Comparison of ENCODE assay signal across 19 mouse cellular contexts in the genomic region with DNA sequence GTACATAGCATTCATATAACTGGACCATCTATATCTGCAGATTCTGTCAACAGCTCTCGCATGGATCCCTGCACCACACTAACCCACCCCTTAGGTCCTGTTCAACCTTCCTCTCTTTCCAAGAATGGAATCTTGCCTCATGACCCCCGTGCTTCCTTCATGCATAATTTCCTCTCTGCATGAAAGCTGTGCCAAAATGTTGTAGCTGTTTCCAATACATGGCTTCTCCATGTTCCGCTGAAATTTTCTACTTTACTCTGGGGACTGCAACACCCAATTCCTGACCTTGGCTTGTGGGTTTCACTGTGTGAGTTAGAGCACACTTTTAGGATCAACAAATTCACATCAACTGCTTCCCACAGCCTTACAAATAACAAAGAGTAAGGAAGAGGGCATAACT.
DNase-seq lines count a peak whose midpoint lies in the region; ATAC-seq and TF ChIP-seq lines count a peak whose summit lies in the region.
"Had no signal": no experiment of that assay in that cellular context is flagged by ENCODE, and none has a peak within 500 bp of the region (broad histone marks: within the 10 kb centered on the region; RNA-seq: fewer than 3 reads in every experiment).

No protein-coding gene starts in this region.

- H3K9ac ChIP-seq in heart, adult 2 months (ENCODE audit: low read depth, low read length), result no peak overlapping the region
- H3K9ac ChIP-seq in heart, postnatal 0 days (replicated peaks; ENCODE audit: low read depth, low read length), result no peak overlapping the region
- H3K9ac ChIP-seq: forebrain, embryonic 12.5 days; limb, embryonic 15.5 days; liver, embryonic 15.5 days; neural tube, embryonic 15.5 days; stomach, embryonic 15.5 days had no signal

- peak; percentile 27; the same call in 1 of the 2 replicates for ATAC-seq in heart, postnatal 0 days (ENCODE audit: insufficient read depth, low read depth)
- ATAC-seq: midbrain, embryonic 16.5 days had no signal

- H3K36me3 ChIP-seq in heart, adult 2 months (ENCODE audit: control insufficient read depth, insufficient read depth, low read length), result peaks cover 11% of the 10 kb centered on the region
- H3K36me3 ChIP-seq in heart, embryonic 10.5 days, result no peaks in the 10 kb centered on the region
- H3K36me3 ChIP-seq in heart, postnatal 0 days (replicated peaks; ENCODE audit: control insufficient read depth, insufficient read depth, low read length), result no peaks in the 10 kb centered on the region
- H3K36me3 ChIP-seq: forebrain, embryonic 12.5 days; limb, embryonic 15.5 days; liver, embryonic 15.5 days; neural tube, embryonic 15.5 days; stomach, embryonic 15.5 days had no signal

- TF ChIP-seq POLR2A in heart, adult 2 months (IDR thresholded peaks at IDR 0.05; ENCODE audit: insufficient read depth, low read depth, low read length), result no peak
- TF ChIP-seq POLR2A in embryonic fibroblast, embryonic 13.5 days (IDR thresholded peaks at IDR 0.05; ENCODE audit: low read depth, low read length), result no peak

- no peaks in the 10 kb centered on the region for H3K79me2 ChIP-seq in heart, adult 2 months (replicated peaks; ENCODE audit: control insufficient read depth, insufficient read depth, low read length)

- H3K4me2 ChIP-seq in heart, postnatal 0 days (ENCODE audit: low read depth, low read length), result no peak overlapping the region
- H3K4me2 ChIP-seq: forebrain, embryonic 12.5 days; limb, embryonic 15.5 days; liver, embryonic 15.5 days; neural tube, embryonic 15.5 days; stomach, embryonic 15.5 days had no signal

- H3K9me3 ChIP-seq in heart, embryonic 10.5 days, result no peaks in the 10 kb centered on the region
- no peaks in the 10 kb centered on the region for H3K9me3 ChIP-seq in heart, postnatal 0 days (replicated peaks; ENCODE audit: control insufficient read depth, low read length)
- H3K9me3 ChIP-seq: forebrain, embryonic 12.5 days; limb, embryonic 15.5 days; liver, embryonic 15.5 days; neural tube, embryonic 15.5 days; stomach, embryonic 15.5 days had no signal

- 39% methylated on average over 3 of the region's 3 CpGs for WGBS in heart, adult 2 months
- 83% methylated on average over 3 of the region's 3 CpGs for WGBS in heart, embryonic 10.5 days
- WGBS in heart, postnatal 0 days, result 51% methylated on average over 3 of the region's 3 CpGs

- no peaks in the 10 kb centered on the region for H3K27me3 ChIP-seq in heart, adult 2 months (ENCODE audit: control insufficient read depth, insufficient read depth, low read length)
- no peaks in the 10 kb centered on the region for H3K27me3 ChIP-seq in heart, embryonic 10.5 days (ENCODE audit: insufficient read depth, poor library complexity, severe bottlenecking)
- H3K27me3 ChIP-seq in heart, postnatal 0 days (ENCODE audit: control insufficient read depth, insufficient read depth, low read length), result no peaks in the 10 kb centered on the region
- H3K27me3 ChIP-seq: forebrain, embryonic 12.5 days; limb, embryonic 15.5 days; liver, embryonic 15.5 days; neural tube, embryonic 15.5 days; stomach, embryonic 15.5 days had no signal

- intact Hi-C loops in heart, adult 2 months (cut with DNase I), result no loop called here

- peaks cover 4% of the 10 kb centered on the region for H3K4me1 ChIP-seq in heart, adult 2 months (ENCODE audit: control insufficient read depth, insufficient read depth, low read length)
- no peaks in the 10 kb centered on the region for H3K4me1 ChIP-seq in heart, embryonic 10.5 days
- H3K4me1 ChIP-seq in embryonic fibroblast, embryonic 13.5 days (ENCODE audit: control insufficient read depth, insufficient read depth, low read length), result no peaks in the 10 kb centered on the region
- H3K4me1 ChIP-seq in heart, postnatal 0 days (ENCODE audit: control insufficient read depth, insufficient read depth), result no peaks in the 10 kb centered on the region
- H3K4me1 ChIP-seq: liver, embryonic 15.5 days; neural tube, embryonic 15.5 days had no signal

- peak overlapping the region; percentile 42 for H3K27ac ChIP-seq in heart, adult 2 months
- no peak overlapping the region for H3K27ac ChIP-seq in heart, embryonic 10.5 days
- peak overlapping the region; percentile 40 for H3K27ac ChIP-seq in embryonic fibroblast, embryonic 13.5 days (ENCODE audit: insufficient read depth, low read length)
- peak overlapping the region; percentile 16; the same call in 1 of the 2 replicates for H3K27ac ChIP-seq in heart, postnatal 0 days (ENCODE audit: low read depth)
- H3K27ac ChIP-seq: forebrain, embryonic 12.5 days; limb, embryonic 15.5 days; liver, embryonic 15.5 days; neural tube, embryonic 15.5 days; stomach, embryonic 15.5 days had no signal

- DNase-seq in heart, adult 2 months, result peak in 1 of 2 experiments; percentile 37
- no peak for DNase-seq in heart, embryonic 10.5 days (ENCODE audit: low spot score)
- peak; percentile 40 for DNase-seq in kidney, postnatal 14 days
- DNase-seq in kidney, adult 18-20 months, result no peak
- DNase-seq in heart, postnatal 0 days (ENCODE audit: low spot score), result no peak
- no peak for DNase-seq in frontal cortex, adult 2 months (ENCODE audit: extremely low spot score in 1 of 2, low spot score in 1 of 2)
- DNase-seq in cerebellum, adult 8-10 months, result no peak
- DNase-seq: adrenal gland, postnatal 14 days; cerebellum, adult 11 months; cerebellum, postnatal 14 days; lung, postnatal 10 days; right cerebral cortex, postnatal 25 days had no signal

- no peak for TF ChIP-seq CTCF in heart, adult 2 months (IDR thresholded peaks at IDR 0.05)
- no peak for TF ChIP-seq CTCF in embryonic fibroblast, embryonic 13.5 days (IDR thresholded peaks at IDR 0.05; ENCODE audit: borderline replicate concordance, insufficient read depth, low read length)
- TF ChIP-seq CTCF in heart, postnatal 0 days (IDR thresholded peaks at IDR 0.05; ENCODE audit: low read depth), result no peak

- TF ChIP-seq EP300 in heart, adult 2 months (IDR thresholded peaks at IDR 0.05; ENCODE audit: insufficient read depth, low read depth, low read length), result no peak
- TF ChIP-seq EP300 in heart, postnatal 0 days (IDR thresholded peaks at IDR 0.05; ENCODE audit: low read depth), result no peak

- H3K4me3 ChIP-seq in heart, adult 2 months, result no peak overlapping the region
- no peak overlapping the region for H3K4me3 ChIP-seq in heart, embryonic 10.5 days
- no peak overlapping the region for H3K4me3 ChIP-seq in embryonic fibroblast, embryonic 13.5 days (ENCODE audit: insufficient read depth, low read length)
- no peak overlapping the region for H3K4me3 ChIP-seq in heart, postnatal 0 days (ENCODE audit: low read depth, low read length)
- H3K4me3 ChIP-seq: forebrain, embryonic 12.5 days; limb, embryonic 15.5 days; liver, embryonic 15.5 days; neural tube, embryonic 15.5 days; stomach, embryonic 15.5 days had no signal
